ENCODE assay signal across 8 mouse cellular contexts in genomic region chr8:123768492-123769356, GRCm38 (mm10). TPM values are rescaled to one million over a fixed set of nuclear protein-coding genes. Genes with fewer than 3 reads are reported as not detected.
DNase-seq lines count a peak whose midpoint lies in the region.

No protein-coding gene starts in this region.

- DNase-seq in cerebellum, adult 8-10 months, result peak; percentile 54
- DNase-seq in cerebellum, adult 9-11 months, result no peak
- peak; percentile 47 for DNase-seq in 416B (ENCODE audit: low read depth)
- peak; percentile 39 for DNase-seq in c-Kit-positive CD71-negative TER-119-negative erythroid progenitor cells, embryonic 14.5 days (ENCODE audit: low read depth)
- peak; percentile 38 to 78 for DNase-seq in frontal cortex, adult 2 months (ENCODE audit: extremely low spot score in 1 of 2, low spot score in 1 of 2)
- peak; percentile 56 to 79 for DNase-seq in layer of hippocampus, adult 18-20 months (ENCODE audit: low spot score in 2 of 2)
- peak; percentile 67 for DNase-seq in lung, postnatal 36 days
- DNase-seq in urinary bladder, postnatal 36 days (ENCODE audit: low spot score in 2 of 2), result peak; percentile 38 to 59

RNA-seq across cellular contexts. Expression of gene Rab4a, which starts 37.1 kb away (rescaled TPM):
- 67.3 and 73.3 TPM in 2 replicates for polyA plus RNA-seq in frontal cortex, adult 2 months (2012; rRNA removed)
- total RNA-seq in layer of hippocampus, adult 18-20 months (2021), result 10 to 100 TPM; 42.6 to 44.8 TPM
